Mouse (Mus musculus): ENCODE measurements at regions not wholly inside any gene's neighbourhood (a gene's known extent, or its start where the extent isn't known, plus 50 kb on each side); places are given as distances from the start of the nearest gene placed in this dataset.
A peak's percentile ranks its signal among the peaks of the same experiment; 100 is the strongest.

GRCm38 (mm10) chr2:114774278-114774677, 119.5 kb upstream of the Dph6 start:
- Histone ChIP-seq H3K27me3 (ENCODE audit: control insufficient read depth, insufficient read depth, low read length) (no peaks in the 10 kb centered on the region), H3K4me1 (ENCODE audit: control insufficient read depth, insufficient read depth) (no peaks in the 10 kb centered on the region), H3K4me3 (ENCODE audit: low read depth, low read length) (no peak overlapping the region), H3K27ac (ENCODE audit: low read depth) (no peak overlapping the region), H3K4me2 (ENCODE audit: low read depth, low read length) (no peak overlapping the region), H3K36me3 (replicated peaks; ENCODE audit: control insufficient read depth, insufficient read depth, low read length) (no peaks in the 10 kb centered on the region), H3K9me3 (replicated peaks; ENCODE audit: control insufficient read depth, low read length) (no peaks in the 10 kb centered on the region), H3K9ac (replicated peaks; ENCODE audit: low read depth, low read length) (no peak overlapping the region)
- DNase-seq (ENCODE audit: low spot score) = no peak
- WGBS = 81% methylated on average over 3 of the region's 3 CpGs
- ATAC-seq (ENCODE audit: insufficient read depth, low read depth) = no peak
- TF ChIP-seq CTCF (IDR thresholded peaks at IDR 0.05; ENCODE audit: low read depth) (no peak), EP300 (IDR thresholded peaks at IDR 0.05; ENCODE audit: low read depth) (no peak)

DNA sequence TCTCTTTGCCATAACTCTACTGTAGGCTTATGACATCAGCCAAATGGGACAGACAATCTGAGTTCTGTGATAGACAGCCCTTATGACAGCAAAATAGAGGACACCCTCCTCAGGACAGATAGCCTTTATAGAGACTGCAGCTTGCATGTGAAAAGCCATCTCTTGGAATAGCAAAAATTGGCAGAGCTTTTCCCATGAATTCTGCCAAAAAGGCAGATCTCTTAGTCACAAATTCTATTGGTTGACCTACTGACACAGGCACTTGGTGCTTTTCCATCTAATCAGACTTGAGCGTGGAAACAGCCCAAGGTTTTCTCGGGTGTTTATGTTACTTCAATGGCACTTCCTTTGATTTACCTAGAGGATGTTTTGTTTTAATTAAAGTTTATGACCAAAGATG, 120.8 kb upstream of the Dph6 start:
- Histone ChIP-seq H3K36me3 (replicated peaks; ENCODE audit: control insufficient read depth, insufficient read depth, low read length) (no peaks in the 10 kb centered on the region), H3K4me2 (ENCODE audit: low read depth, low read length) (no peak overlapping the region), H3K9ac (replicated peaks; ENCODE audit: low read depth, low read length) (no peak overlapping the region), H3K27me3 (ENCODE audit: control insufficient read depth, insufficient read depth, low read length) (no peaks in the 10 kb centered on the region), H3K27ac (ENCODE audit: low read depth) (no peak overlapping the region), H3K9me3 (replicated peaks; ENCODE audit: control insufficient read depth, low read length) (no peaks in the 10 kb centered on the region), H3K4me3 (ENCODE audit: low read depth, low read length) (no peak overlapping the region), H3K4me1 (ENCODE audit: control insufficient read depth, insufficient read depth) (no peaks in the 10 kb centered on the region)
- WGBS = 43% methylated on average over 2 of the region's 2 CpGs
- TF ChIP-seq EP300 (IDR thresholded peaks at IDR 0.05; ENCODE audit: low read depth) (no peak), CTCF (IDR thresholded peaks at IDR 0.05; ENCODE audit: low read depth) (no peak)
- no peak for ATAC-seq (ENCODE audit: insufficient read depth, low read depth)
- no peak for DNase-seq (ENCODE audit: low spot score)

DNA sequence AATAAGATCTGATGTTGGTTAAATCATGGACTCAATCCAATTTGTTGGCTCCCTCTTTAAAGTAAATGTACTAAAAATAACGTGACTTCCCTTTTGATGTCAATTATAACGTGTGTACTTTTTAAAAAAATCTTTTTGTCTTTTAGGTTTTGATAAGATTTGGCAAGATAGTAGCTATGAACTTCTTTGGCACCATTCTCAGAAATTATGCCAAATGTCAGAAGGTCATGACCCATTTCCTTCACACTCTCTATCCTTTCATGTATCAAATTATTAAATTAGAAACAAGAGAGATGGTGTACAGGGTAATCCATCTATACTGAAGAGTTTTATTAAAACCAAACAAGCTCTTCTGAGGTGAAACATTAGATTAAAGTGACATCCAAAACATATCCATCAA, 121.4 kb upstream of the Dph6 start:
- no peak overlapping the region for H3K27ac ChIP-seq (ENCODE audit: low read depth)
- no peak overlapping the region for H3K4me3 ChIP-seq (ENCODE audit: low read depth, low read length)
- no peak overlapping the region for H3K9ac ChIP-seq (replicated peaks; ENCODE audit: low read depth, low read length)
- no peak for ATAC-seq (ENCODE audit: insufficient read depth, low read depth)
- no peaks in the 10 kb centered on the region for H3K4me1 ChIP-seq (ENCODE audit: control insufficient read depth, insufficient read depth)
- no peaks in the 10 kb centered on the region for H3K36me3 ChIP-seq (replicated peaks; ENCODE audit: control insufficient read depth, insufficient read depth, low read length)
- no peaks in the 10 kb centered on the region for H3K27me3 ChIP-seq (ENCODE audit: control insufficient read depth, insufficient read depth, low read length)
- TF ChIP-seq EP300 (IDR thresholded peaks at IDR 0.05; ENCODE audit: low read depth) = no peak
- TF ChIP-seq CTCF (IDR thresholded peaks at IDR 0.05; ENCODE audit: low read depth) = no peak
- no peaks in the 10 kb centered on the region for H3K9me3 ChIP-seq (replicated peaks; ENCODE audit: control insufficient read depth, low read length)
- no peak for DNase-seq (ENCODE audit: low spot score)
- H3K4me2 ChIP-seq (ENCODE audit: low read depth, low read length) = no peak overlapping the region
- WGBS = 37% methylated on average over 2 of the region's 2 CpGs

GRCm38 (mm10) chr2:114782450-114782849, 127.7 kb upstream of the Dph6 start:
- Histone ChIP-seq H3K27ac (ENCODE audit: low read depth) (peak overlapping the region; percentile 30; the same call in 1 of the 2 replicates), H3K9ac (replicated peaks; ENCODE audit: low read depth, low read length) (no peak overlapping the region), H3K4me1 (ENCODE audit: control insufficient read depth, insufficient read depth) (no peaks in the 10 kb centered on the region), H3K4me2 (ENCODE audit: low read depth, low read length) (no peak overlapping the region), H3K4me3 (ENCODE audit: low read depth, low read length) (no peak overlapping the region), H3K27me3 (ENCODE audit: control insufficient read depth, insufficient read depth, low read length) (no peaks in the 10 kb centered on the region), H3K36me3 (replicated peaks; ENCODE audit: control insufficient read depth, insufficient read depth, low read length) (no peaks in the 10 kb centered on the region), H3K9me3 (replicated peaks; ENCODE audit: control insufficient read depth, low read length) (no peaks in the 10 kb centered on the region)
- WGBS = 46% methylated on average over 6 of the region's 6 CpGs
- TF ChIP-seq CTCF (IDR thresholded peaks at IDR 0.05; ENCODE audit: low read depth) (no peak), EP300 (IDR thresholded peaks at IDR 0.05; ENCODE audit: low read depth) (no peak)
- ATAC-seq (ENCODE audit: insufficient read depth, low read depth) = peak; percentile 33; the same call in 1 of the 2 replicates
- peak; percentile 47 for DNase-seq (ENCODE audit: low spot score)

GRCm38 (mm10) chr2:114784191-114784590, 129.4 kb upstream of the Dph6 start:
- H3K27ac ChIP-seq (ENCODE audit: low read depth) = no peak overlapping the region
- no peak overlapping the region for H3K4me2 ChIP-seq (ENCODE audit: low read depth, low read length)
- TF ChIP-seq EP300 (IDR thresholded peaks at IDR 0.05; ENCODE audit: low read depth) = no peak
- TF ChIP-seq CTCF (IDR thresholded peaks at IDR 0.05; ENCODE audit: low read depth) = no peak
- DNase-seq (ENCODE audit: low spot score) (no peak), ATAC-seq (ENCODE audit: insufficient read depth, low read depth) (no peak)
- no peaks in the 10 kb centered on the region for H3K36me3 ChIP-seq (replicated peaks; ENCODE audit: control insufficient read depth, insufficient read depth, low read length)
- no peak overlapping the region for H3K9ac ChIP-seq (replicated peaks; ENCODE audit: low read depth, low read length)
- no peaks in the 10 kb centered on the region for H3K27me3 ChIP-seq (ENCODE audit: control insufficient read depth, insufficient read depth, low read length)
- H3K4me3 ChIP-seq (ENCODE audit: low read depth, low read length) = no peak overlapping the region
- no peaks in the 10 kb centered on the region for H3K4me1 ChIP-seq (ENCODE audit: control insufficient read depth, insufficient read depth)
- no peaks in the 10 kb centered on the region for H3K9me3 ChIP-seq (replicated peaks; ENCODE audit: control insufficient read depth, low read length)

- Histone ChIP-seq H3K36me3 (replicated peaks; ENCODE audit: control insufficient read depth, insufficient read depth, low read length) (no peaks in the 10 kb centered on the region), H3K9me3 (replicated peaks; ENCODE audit: control insufficient read depth, low read length) (no peaks in the 10 kb centered on the region), H3K27ac (ENCODE audit: low read depth) (no peak overlapping the region), H3K4me2 (ENCODE audit: low read depth, low read length) (no peak overlapping the region), H3K27me3 (ENCODE audit: control insufficient read depth, insufficient read depth, low read length) (no peaks in the 10 kb centered on the region), H3K4me1 (ENCODE audit: control insufficient read depth, insufficient read depth) (no peaks in the 10 kb centered on the region), H3K9ac (replicated peaks; ENCODE audit: low read depth, low read length) (no peak overlapping the region), H3K4me3 (ENCODE audit: low read depth, low read length) (no peak overlapping the region)
- no peak for TF ChIP-seq EP300 (IDR thresholded peaks at IDR 0.05; ENCODE audit: low read depth)
- no peak for TF ChIP-seq CTCF (IDR thresholded peaks at IDR 0.05; ENCODE audit: low read depth)
- ATAC-seq (ENCODE audit: insufficient read depth, low read depth) = no peak
- 83% methylated on average over 3 of the region's 3 CpGs for WGBS
- DNase-seq (ENCODE audit: low spot score) = no peak
Observed at GRCm38 (mm10) chr2:114788251-114788650, 133.5 kb upstream of the Dph6 start.

All from heart, postnatal 0 days (tissue).